Mouse (Mus musculus): Measurements from ENCODE around the gene Wdr78. TPM values are rescaled to one million over a fixed set of nuclear protein-coding genes. Genes with fewer than 3 reads are reported as not detected.

The Wdr78 gene
- total RNA-seq, 1 experiment from 2014 or later: 6.3 TPM

- no peak for DNase-seq
These were observed 57.4 kb downstream of the Wdr78 start for GRCm38 (mm10) chr4:103056909-103057308.

- DNase-seq: no peak
These were observed 66.3 kb downstream of the Wdr78 start for GRCm38 (mm10) chr4:103048046-103048445.

- no peak for DNase-seq
These were observed 71.4 kb downstream of the Wdr78 start for GRCm38 (mm10) chr4:103042997-103043396.

- no peak for DNase-seq
These were observed 74.5 kb downstream of the Wdr78 start for GRCm38 (mm10) chr4:103039838-103040191.

GRCm38 (mm10) chr4:103039103-103039837 is 75.1 kb downstream of the Wdr78 start:
- no peak for DNase-seq

- DNase-seq: no peak
These were observed 85.9 kb downstream of the Wdr78 start for GRCm38 (mm10) chr4:103028177-103029088.

- no peak for DNase-seq
These were observed 86.6 kb downstream of the Wdr78 start for GRCm38 (mm10) chr4:103027745-103028144.

- DNase-seq: no peak
These were observed 87.7 kb downstream of the Wdr78 start, which contains the start of gene Insl5 for GRCm38 (mm10) chr4:103026621-103027020. Gene Insl5, minus strand, starts transcription at chr4:103026842.

- DNase-seq: no peak
These were observed 100.9 kb downstream of the Wdr78 start for GRCm38 (mm10) chr4:103013490-103013889.

GRCm38 (mm10) chr4:103011823-103012222 is 102.5 kb downstream of the Wdr78 start:
- DNase-seq: no peak

GRCm38 (mm10) chr4:103010734-103011133 is 103.6 kb downstream of the Wdr78 start:
- no peak for DNase-seq

- DNase-seq: no peak
These were observed 107.4 kb downstream of the Wdr78 start for GRCm38 (mm10) chr4:103006943-103007418.

GRCm38 (mm10) chr4:103006266-103006665 is 108.1 kb downstream of the Wdr78 start:
- DNase-seq: no peak

GRCm38 (mm10) chr4:103005190-103005945 is 109.0 kb downstream of the Wdr78 start:
- no peak for DNase-seq

GRCm38 (mm10) chr4:103004681-103005080 is 109.7 kb downstream of the Wdr78 start:
- no peak for DNase-seq

GRCm38 (mm10) chr4:102991685-102992084 is 122.7 kb downstream of the Wdr78 start:
- no peak for DNase-seq

- DNase-seq: no peak
These were observed 123.6 kb downstream of the Wdr78 start for GRCm38 (mm10) chr4:102990595-102991340.

GRCm38 (mm10) chr4:102990016-102990415 is 124.3 kb downstream of the Wdr78 start:
- DNase-seq: no peak

GRCm38 (mm10) chr4:102989391-102989790 is 125.0 kb downstream of the Wdr78 start:
- no peak for DNase-seq

GRCm38 (mm10) chr4:102988526-102988925 is 125.8 kb downstream of the Wdr78 start:
- no peak for DNase-seq

Data from adrenal gland, postnatal 25 days (tissue).